Mouse (Mus musculus): ENCODE measurements at regions not wholly inside any gene's neighbourhood (a gene's known extent, or its start where the extent isn't known, plus 50 kb on each side); places are given as distances from the start of the nearest gene placed in this dataset.

DNA sequence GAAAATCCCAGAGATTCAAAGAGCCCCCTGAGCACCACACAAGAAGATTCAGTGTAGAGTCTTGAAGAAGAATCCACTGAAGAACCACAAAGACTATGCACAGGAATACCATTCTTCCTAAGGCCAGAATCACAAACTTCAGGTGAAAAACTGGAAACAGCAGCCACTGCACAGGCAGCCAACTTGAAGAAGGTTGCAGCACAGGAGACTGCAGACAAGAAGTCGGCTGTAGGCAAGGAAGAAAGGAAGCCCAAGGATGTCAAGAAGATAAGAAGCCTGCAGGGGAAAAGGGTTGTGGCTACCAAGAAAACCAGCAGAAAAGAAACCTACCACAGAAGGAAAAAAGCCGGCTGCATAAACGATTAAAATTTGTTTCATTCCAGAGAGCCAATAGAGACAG is 76.8 kb upstream of the Ngly1 start:
- TF ChIP-seq CTCF (IDR thresholded peaks at IDR 0.05; ENCODE audit: low read depth): no peak
- TF ChIP-seq EP300 (IDR thresholded peaks at IDR 0.05; ENCODE audit: low read depth): no peak
